Mouse (Mus musculus) kidney, embryonic 16.5 days (tissue): ENCODE results near the gene Pxn. TPM values are rescaled to one million over a fixed set of nuclear protein-coding genes. Genes with fewer than 3 reads are reported as not detected.
A peak's percentile ranks its signal among the peaks of the same experiment; 100 is the strongest.
"Not testable (repeated sequence)": the region's sequence is repeated elsewhere in the genome, so short reads cannot be mapped to it uniquely, and the experiment has no call there.

Source experiments
- ATAC-seq: fragments of 200-750 bp; cut with Nextera tagmentation; 2 replicates; pipeline ENCODE4 v1.8.0; 2017; ENCODE audit warnings: moderate TSS enrichment; ENCODE audit not compliant: low FRiP score, low TSS enrichment
- H3K27ac ChIP-seq: fragments of 300-500 bp; sonication (generic); 2 replicates; pipeline ENCODE4 v1.5.1; 2014; ENCODE audit warnings: low read length
- H3K27me3 ChIP-seq: fragments of 300-500 bp; sonication (generic); 2 replicates; pipeline ENCODE4 v1.6.1; 2014; ENCODE audit warnings: low read length, control low read depth, mixed read lengths; ENCODE audit not compliant: insufficient read depth
- H3K36me3 ChIP-seq: fragments of 300-500 bp; sonication (generic); 2 replicates; pipeline ENCODE4 v1.6.1; 2014; ENCODE audit warnings: low read length, control low read depth, mixed read lengths; ENCODE audit not compliant: insufficient read depth
- H3K4me1 ChIP-seq: fragments of 300-500 bp; sonication (generic); 2 replicates; pipeline ENCODE4 v1.6.1; 2014; ENCODE audit warnings: low read length, control low read depth, mixed read lengths; ENCODE audit not compliant: insufficient read depth
- H3K4me2 ChIP-seq: fragments of 300-500 bp; sonication (generic); replicated peaks from 2 replicates; pipeline ENCODE4 v1.6.1; 2014; ENCODE audit warnings: low read depth, low read length
- H3K4me3 ChIP-seq: fragments of 300-500 bp; sonication (generic); 2 replicates; pipeline ENCODE4 v1.5.1; 2014; ENCODE audit warnings: mild to moderate bottlenecking, low read length
- H3K9ac ChIP-seq: fragments of 300-500 bp; sonication (generic); replicated peaks from 2 replicates; pipeline ENCODE4 v1.6.1; 2014; ENCODE audit warnings: low read length
- H3K9me3 ChIP-seq: fragments of 300-500 bp; sonication (generic); 2 replicates; pipeline ENCODE4 v1.6.1; 2016; ENCODE audit warnings: low read length, control low read depth
- WGBS: fragments of 180-500 bp; shearing (Covaris S2); extraction: QIAGEN DNeasy Blood & Tissue Kit; methylation state at CpG from one replicate; pipeline ENCODE4 v1.1.7; 2014; 5-methylcytosine and 5-hydroxymethylcytosine counted together
- polyA plus RNA-seq: library from polyadenylated mRNA; unstranded; fragments of >200 nt; fragmentation: Nextera tagmentation; extraction: Ambion mirVana; gene quantifications from 2 replicates; pipeline ENCODE4 v1.2.1, GENCODE M21; 2015

Gene Pxn
- polyA plus RNA-seq, 1 experiment from 2014 or later: 60.5 TPM

DNA sequence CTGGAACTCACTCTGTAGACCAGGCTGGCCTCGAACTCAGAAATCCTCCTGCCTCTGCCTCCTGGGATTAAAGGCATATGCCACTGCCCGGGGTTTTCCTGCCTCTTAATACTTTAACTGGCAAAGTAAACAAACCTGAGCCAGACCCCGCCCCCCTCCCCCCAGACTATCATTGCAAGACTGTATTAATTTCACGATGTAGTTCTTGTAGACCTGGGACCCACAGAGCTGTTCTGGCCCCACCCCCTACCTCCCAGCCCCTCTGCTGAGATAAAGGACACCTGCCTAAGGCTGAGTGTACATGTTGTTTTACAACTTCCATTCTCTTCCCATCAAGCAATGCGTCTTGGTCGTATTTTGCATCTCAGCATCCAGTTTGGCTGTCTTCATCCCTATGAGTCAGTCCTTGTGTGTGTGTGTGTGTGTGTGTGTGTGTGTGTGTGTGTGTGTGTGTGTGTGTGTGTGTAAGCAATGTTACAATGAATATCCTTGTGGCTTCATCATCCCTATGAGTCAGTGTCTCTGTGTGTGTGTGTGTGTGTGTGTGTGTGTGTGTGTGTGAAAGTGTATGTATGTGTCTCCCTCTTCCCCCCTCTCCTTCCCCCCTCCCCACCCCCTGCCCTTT, 13.7 kb upstream of the Pxn start:
- no peak for ATAC-seq

DNA sequence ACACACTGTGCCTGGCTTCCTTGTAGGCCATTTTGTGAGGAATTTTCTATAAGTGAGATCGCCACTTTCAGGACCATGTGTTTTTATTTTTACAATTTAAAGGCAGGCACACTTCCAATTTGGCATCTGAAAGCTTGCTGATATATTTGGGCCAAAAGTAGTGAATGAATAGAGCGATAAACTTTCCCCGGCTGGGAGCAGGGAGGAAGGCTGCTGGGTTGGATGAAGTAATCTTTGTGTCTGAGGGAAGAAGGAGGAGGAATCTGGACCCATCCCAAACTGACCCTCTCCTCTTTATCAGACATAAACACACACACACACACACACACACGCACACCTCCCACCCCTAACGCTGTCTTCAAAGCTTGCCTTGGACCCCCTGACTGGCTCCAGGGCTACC, 13.0 kb upstream of the Pxn start:
- Histone ChIP-seq H3K4me3 (no peak overlapping the region), H3K36me3 (no peaks in the 10 kb centered on the region), H3K27me3 (no peaks in the 10 kb centered on the region), H3K9me3 (no peaks in the 10 kb centered on the region), H3K4me1 (peaks cover 24% of the 10 kb centered on the region), H3K9ac (no peak overlapping the region), H3K4me2 (no peak overlapping the region), H3K27ac (no peak overlapping the region)
- no peak for ATAC-seq
- 56% methylated on average over 5 of the region's 5 CpGs for WGBS

More for the DNA sequence above, 13.7 kb upstream of the Pxn start:
- Histone ChIP-seq H3K4me2 (no peak overlapping the region), H3K9me3 (no peaks in the 10 kb centered on the region), H3K4me1 (peaks cover 25% of the 10 kb centered on the region), H3K4me3 (no peak overlapping the region), H3K27me3 (no peaks in the 10 kb centered on the region), H3K27ac (no peak overlapping the region), H3K36me3 (no peaks in the 10 kb centered on the region), H3K9ac (no peak overlapping the region)
- 54% methylated on average over 6 of the region's 6 CpGs for WGBS

DNA sequence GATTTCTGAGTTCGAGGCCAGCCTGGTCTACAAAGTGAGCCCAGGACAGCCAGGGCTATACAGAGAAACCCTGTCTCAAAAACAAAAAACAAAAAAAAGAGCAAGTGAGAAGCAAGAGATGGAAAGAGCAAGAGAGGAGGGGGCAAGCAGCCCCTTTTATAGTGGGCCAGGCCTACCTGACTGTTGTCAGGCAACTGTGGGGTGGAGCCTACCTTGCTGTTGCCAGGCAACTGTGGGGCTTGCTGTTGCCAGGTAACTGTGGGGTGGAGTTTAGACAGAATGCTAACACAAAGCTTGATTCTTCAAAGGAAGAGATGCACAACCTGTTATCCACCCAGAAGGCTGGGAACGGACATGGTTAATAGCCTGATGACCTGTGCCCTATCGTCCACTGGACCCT, 10.9 kb upstream of the Pxn start:
- not testable (repeated sequence) for H3K27me3 ChIP-seq, H3K27ac ChIP-seq, H3K4me2 ChIP-seq, H3K36me3 ChIP-seq, H3K9ac ChIP-seq, H3K4me3 ChIP-seq, ATAC-seq, H3K9me3 ChIP-seq
- H3K4me1 ChIP-seq: peaks cover 22% of the 10 kb centered on the region
- 85% methylated on average over 3 of the region's 3 CpGs for WGBS

DNA sequence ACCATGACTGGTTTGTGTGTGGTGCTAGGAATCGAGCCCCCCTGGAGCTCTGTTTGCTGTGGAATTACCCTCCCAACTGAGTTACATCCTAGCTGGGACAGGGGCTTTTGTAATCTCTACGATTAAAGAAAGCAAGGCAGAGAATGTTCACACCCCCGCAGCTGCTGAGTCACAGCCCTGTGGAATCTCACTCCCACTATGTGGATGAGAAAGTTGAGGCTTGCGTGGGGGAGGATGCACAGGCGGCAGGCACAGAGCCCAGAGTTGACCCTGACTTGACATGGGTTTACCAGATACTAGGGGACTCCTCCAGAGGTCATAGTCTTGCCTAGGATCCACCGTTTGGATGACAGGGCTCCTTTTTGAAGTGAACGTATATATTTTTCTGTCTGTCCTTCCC, 9.4 kb upstream of the Pxn start:
- no peak overlapping the region for H3K9ac ChIP-seq
- H3K4me2 ChIP-seq: no peak overlapping the region
- no peak overlapping the region for H3K4me3 ChIP-seq
- H3K4me1 ChIP-seq: peaks cover 9% of the 10 kb centered on the region
- no peak overlapping the region for H3K27ac ChIP-seq
- ATAC-seq: no peak
- 65% methylated on average over 7 of the region's 7 CpGs for WGBS
- H3K36me3 ChIP-seq: no peaks in the 10 kb centered on the region
- no peaks in the 10 kb centered on the region for H3K9me3 ChIP-seq
- H3K27me3 ChIP-seq: no peaks in the 10 kb centered on the region

DNA sequence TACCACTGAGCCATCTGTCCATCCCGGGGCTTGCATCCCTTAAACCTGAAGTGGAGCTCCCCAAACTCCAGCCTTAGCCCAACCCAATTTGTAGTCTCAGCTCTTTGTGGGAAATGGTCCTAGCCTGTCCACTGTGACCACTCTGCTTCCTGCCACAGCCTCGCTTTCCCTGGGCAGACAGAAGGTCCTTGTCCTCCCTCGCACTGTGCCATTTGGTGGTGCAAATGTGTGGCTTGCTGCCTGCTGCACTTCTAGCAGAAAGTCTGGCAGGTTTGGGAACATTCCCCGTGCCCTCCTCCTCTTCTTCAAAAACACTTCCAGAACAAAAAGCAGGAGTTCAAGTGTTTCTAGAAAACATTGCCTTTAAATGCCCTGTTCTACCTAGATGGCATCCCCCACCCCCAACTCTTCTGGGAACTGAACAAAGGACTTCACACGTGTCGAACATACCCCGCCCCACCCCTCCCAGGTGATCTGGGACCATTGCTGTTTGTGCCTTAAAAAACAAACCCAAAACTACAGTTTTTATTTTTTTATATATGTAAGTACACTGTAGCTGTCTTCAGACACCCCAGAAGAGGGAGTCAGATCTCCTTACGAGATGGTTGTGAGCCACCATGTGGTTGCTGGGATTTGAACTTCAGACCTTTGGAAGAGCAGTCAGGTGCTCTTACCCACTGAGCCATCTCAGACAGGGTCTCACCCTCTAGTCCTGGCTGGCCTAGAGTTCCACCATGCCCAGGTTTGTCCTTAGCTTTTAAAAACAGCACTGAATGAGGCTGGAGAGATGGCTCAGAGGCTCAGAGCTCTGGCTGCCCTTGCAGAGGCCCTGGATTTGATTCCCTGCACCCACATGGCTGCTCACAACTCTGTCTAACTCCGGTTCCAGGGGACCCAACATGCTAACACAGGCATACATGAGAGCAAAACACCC, 7.9 kb upstream of the Pxn start:
- H3K27ac ChIP-seq: no peak overlapping the region
- no peak overlapping the region for H3K4me2 ChIP-seq
- H3K4me3 ChIP-seq: no peak overlapping the region
- no peak for ATAC-seq
- H3K36me3 ChIP-seq: no peaks in the 10 kb centered on the region
- no peaks in the 10 kb centered on the region for H3K27me3 ChIP-seq
- H3K9ac ChIP-seq: no peak overlapping the region
- H3K4me1 ChIP-seq: peaks cover 6% of the 10 kb centered on the region; the same call in 1 of the 2 replicates
- no peaks in the 10 kb centered on the region for H3K9me3 ChIP-seq
- 43% methylated on average over 9 of the region's 9 CpGs for WGBS

DNA sequence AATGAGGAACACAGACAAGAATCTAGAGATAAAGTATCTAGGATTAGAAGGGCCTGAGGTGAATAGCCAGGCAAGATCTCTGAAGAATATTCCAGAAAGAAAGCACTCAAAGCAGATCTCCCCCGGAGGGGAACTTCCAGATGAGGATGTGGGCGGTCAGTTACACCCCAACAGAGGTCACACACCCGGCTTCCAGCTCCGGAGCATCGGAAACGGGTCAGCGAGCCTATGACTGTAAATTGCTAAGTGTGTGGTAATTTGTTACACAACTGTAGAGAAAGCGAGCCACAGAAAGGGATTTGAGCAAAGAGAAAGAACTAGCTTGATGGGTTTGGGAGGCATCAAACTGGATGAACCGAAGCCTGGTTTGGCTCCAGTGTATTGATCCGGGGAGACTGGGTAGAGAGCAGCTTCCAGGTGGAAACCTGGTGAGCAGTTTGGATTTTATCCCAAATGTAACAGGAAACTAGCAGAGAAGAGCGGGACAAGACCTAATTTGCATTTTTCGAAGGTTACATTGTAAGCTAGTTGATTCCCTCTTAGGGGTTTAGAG, 6.0 kb upstream of the Pxn start:
- no peak overlapping the region for H3K27ac ChIP-seq
- H3K4me2 ChIP-seq: no peak overlapping the region
- no peak for ATAC-seq
- no peaks in the 10 kb centered on the region for H3K9me3 ChIP-seq
- 40% methylated on average over 12 of the region's 12 CpGs for WGBS
- peaks cover 6% of the 10 kb centered on the region; the same call in 1 of the 2 replicates for H3K4me1 ChIP-seq
- H3K27me3 ChIP-seq: no peaks in the 10 kb centered on the region
- no peak overlapping the region for H3K4me3 ChIP-seq
- no peak overlapping the region for H3K9ac ChIP-seq
- no peaks in the 10 kb centered on the region for H3K36me3 ChIP-seq

DNA sequence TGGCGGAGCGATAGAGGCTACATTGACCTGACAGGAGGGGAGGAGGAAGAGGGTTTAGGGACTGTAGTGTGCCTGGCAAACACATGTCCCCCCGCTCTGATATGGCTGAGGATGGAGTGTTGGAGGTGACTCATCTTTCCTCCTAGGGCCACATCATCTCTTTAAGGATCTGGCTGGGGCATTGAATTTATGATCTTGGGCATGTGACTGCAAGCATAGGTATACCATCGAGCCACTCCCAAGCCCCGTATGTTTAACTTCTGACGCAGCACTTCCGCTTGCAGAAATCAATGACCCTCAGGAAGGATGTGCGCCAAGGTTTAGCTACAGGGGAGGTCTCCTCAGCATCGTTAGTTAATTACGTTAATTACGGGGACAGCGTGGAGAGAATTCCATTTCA, 3.4 kb upstream of the Pxn start:
- WGBS: 55% methylated on average over 12 of the region's 12 CpGs
- Histone ChIP-seq H3K4me1 (peaks cover 16% of the 10 kb centered on the region), H3K9me3 (no peaks in the 10 kb centered on the region), H3K36me3 (no peaks in the 10 kb centered on the region), H3K27me3 (no peaks in the 10 kb centered on the region), H3K4me2 (no peak overlapping the region), H3K9ac (no peak overlapping the region), H3K4me3 (no peak overlapping the region), H3K27ac (no peak overlapping the region)
- ATAC-seq: no peak

DNA sequence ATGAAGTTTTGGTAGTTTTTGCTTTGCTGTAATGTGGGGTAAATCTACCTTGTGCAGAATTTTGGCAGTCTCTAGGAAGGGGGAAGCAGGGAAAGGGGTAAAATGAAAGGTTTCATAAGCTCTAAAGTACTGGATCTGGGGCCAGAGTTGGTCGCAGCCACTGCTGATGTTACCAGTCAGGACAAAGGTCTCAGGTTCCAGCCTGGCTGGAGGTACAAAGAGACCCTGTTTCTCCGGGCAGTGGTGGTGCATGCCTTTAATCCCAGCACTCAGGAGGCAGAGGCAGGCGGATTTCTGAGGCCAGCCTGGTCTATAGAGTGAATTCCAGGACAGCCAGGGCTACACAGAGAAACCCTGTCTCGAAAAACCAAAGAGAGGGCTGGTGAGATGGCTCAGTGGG, 859 bp upstream of the Pxn start:
- H3K4me1 ChIP-seq: peaks cover 35% of the 10 kb centered on the region
- not testable (repeated sequence) for ATAC-seq, H3K36me3 ChIP-seq, H3K4me3 ChIP-seq, H3K4me2 ChIP-seq, H3K27me3 ChIP-seq, H3K27ac ChIP-seq, H3K9ac ChIP-seq, H3K9me3 ChIP-seq
- 76% methylated on average over 4 of the region's 4 CpGs for WGBS

DNA sequence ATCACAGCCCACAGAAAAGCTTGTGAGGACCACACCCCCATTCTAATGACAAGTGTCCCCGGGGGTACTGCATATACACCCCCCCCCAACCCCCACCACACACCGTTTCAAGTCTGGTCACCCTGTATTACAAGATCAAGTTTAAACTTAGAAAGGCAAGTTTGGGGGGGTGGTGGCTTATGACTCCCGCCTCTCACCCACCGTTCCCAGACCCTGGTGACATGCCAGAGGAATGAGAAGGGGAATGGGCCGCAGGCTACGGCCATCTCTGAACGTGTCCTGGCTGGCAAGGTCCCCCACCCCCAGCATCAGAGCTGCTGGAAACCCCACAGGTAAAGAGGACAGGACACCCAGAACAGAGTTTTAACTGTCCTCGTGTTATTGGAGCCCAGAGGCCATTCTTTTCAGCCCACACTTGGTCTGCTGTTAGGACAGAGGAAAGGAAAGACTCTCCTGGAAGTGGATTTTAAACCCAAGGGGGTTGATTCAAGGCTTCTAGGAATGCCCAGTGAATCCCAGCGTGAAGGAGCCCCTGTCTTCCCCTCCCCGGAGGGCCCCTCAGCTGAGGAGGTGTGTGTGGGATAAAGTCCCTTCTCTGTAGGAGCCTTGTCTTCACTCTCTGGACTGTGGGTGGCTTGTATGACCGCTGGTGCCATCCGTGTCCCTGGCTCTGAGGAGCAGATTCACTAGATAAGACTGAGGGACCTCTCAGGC, 948 bp downstream of the Pxn start:
- Histone ChIP-seq H3K27ac (peak overlapping the region; percentile 89; the same call in 1 of the 2 replicates), H3K4me3 (peak overlapping the region; percentile 90), H3K36me3 (no peaks in the 10 kb centered on the region), H3K27me3 (no peaks in the 10 kb centered on the region), H3K9me3 (no peaks in the 10 kb centered on the region), H3K4me1 (peaks cover 34% of the 10 kb centered on the region), H3K4me2 (peak overlapping the region; percentile 92), H3K9ac (peak overlapping the region; percentile 95)
- ATAC-seq: no peak; the same call in 1 of the 2 replicates
- WGBS: 20% methylated on average over 12 of the region's 12 CpGs
